8 mouse cellular contexts compared by ENCODE assay signal in the genomic region with DNA sequence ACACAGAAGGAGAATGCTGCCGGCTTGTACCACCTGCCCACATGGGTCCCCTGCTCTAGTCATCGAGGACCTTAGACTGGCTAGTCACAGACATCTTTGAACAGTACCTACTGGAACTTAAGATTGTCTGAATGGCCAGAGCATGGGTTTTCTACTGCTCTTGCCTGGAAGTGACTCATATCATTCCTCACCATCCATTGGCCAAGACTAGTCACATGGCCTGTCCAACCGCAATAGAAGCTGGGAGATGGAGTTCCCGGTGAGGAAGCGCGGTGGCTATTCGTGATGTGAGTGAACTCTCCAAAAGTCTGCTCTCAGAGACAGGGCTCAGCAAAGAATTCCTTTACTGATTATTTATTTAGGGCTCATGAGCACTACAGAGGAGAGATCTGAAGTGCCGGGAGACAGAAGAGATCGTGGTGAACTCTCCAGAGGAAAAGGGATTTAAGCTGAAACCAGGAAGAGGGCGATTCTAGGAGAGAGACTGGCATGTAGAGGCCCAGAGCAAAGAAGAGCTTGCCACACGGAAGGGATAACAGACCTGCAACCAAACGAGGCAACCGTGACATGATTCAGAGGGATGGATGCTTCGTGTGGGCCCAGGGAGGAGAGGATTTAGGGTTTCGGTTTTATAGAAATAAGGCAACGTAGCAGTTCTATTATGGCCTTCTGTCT. TPM values are rescaled to one million over a fixed set of nuclear protein-coding genes. Genes with fewer than 3 reads are reported as not detected.
DNase-seq lines count a peak whose midpoint lies in the region; ATAC-seq and TF ChIP-seq lines count a peak whose summit lies in the region.

No protein-coding gene starts in this region.

- no peak overlapping the region for H3K27ac ChIP-seq in cortical plate, adult 2 months (ENCODE audit: insufficient read depth, low read length)
- peak overlapping the region; percentile 81 for H3K27ac ChIP-seq in gastrocnemius, adult 2 months
- H3K27ac ChIP-seq in hindbrain, postnatal 0 days: peak overlapping the region; percentile 62

- TF ChIP-seq POLR2A in cortical plate, adult 2 months (IDR thresholded peaks at IDR 0.05; ENCODE audit: extremely low read depth, insufficient read depth, low read length): peak; percentile 96

- DNase-seq in adrenal gland, adult (ENCODE audit: inconsistent age in 2 of 2, low spot score in 1 of 2): peak; percentile 86 to 94
- DNase-seq in gastrocnemius, adult 2 months: peak; percentile 79
- peak; percentile 95 for DNase-seq in hindbrain, postnatal 0 days (ENCODE audit: low spot score)
- DNase-seq in left cerebral cortex, adult 18-20 months (ENCODE audit: low spot score in 2 of 2): peak; percentile 84 to 87
- peak; percentile 79 to 84 for DNase-seq in lung, postnatal 4 days
- DNase-seq in right cerebral cortex, adult 18-20 months: peak; percentile 92
- DNase-seq in yolk sac, embryonic 10.5 days (ENCODE audit: low spot score): peak; percentile 86

- 14% methylated on average over 16 of the region's 16 CpGs for WGBS in hindbrain, postnatal 0 days

- H3K4me2 ChIP-seq in hindbrain, postnatal 0 days (ENCODE audit: low read depth, low read length): peak overlapping the region; percentile 66

- H3K9me3 ChIP-seq in hindbrain, postnatal 0 days (ENCODE audit: low read length): no peaks in the 10 kb centered on the region

- H3K4me1 ChIP-seq in cortical plate, adult 2 months (ENCODE audit: control insufficient read depth, insufficient read depth, low read length): peaks cover 3% of the 10 kb centered on the region; the same call in 1 of the 2 replicates
- peaks cover 13% of the 10 kb centered on the region; the same call in 1 of the 2 replicates for H3K4me1 ChIP-seq in hindbrain, postnatal 0 days (ENCODE audit: insufficient read depth, low read length)

- no peaks in the 10 kb centered on the region for H3K36me3 ChIP-seq in hindbrain, postnatal 0 days (ENCODE audit: insufficient read depth, low read length)

- intact Hi-C loops in gastrocnemius, adult 2 months (cut with DNase I): no loop called here

- H3K27me3 ChIP-seq in hindbrain, postnatal 0 days (ENCODE audit: insufficient read depth, low read length): no peaks in the 10 kb centered on the region

- peak overlapping the region; percentile 40 for H3K4me3 ChIP-seq in cortical plate, adult 2 months (ENCODE audit: insufficient read depth, low read length)
- H3K4me3 ChIP-seq in gastrocnemius, adult 2 months: peak overlapping the region; percentile 76
- peak overlapping the region; percentile 45 for H3K4me3 ChIP-seq in hindbrain, postnatal 0 days (ENCODE audit: low read length)

- no peak for TF ChIP-seq CTCF in cortical plate, adult 2 months (IDR thresholded peaks at IDR 0.05; ENCODE audit: extremely low read depth, insufficient read depth, low read length)
- TF ChIP-seq CTCF in gastrocnemius, adult 2 months (IDR thresholded peaks at IDR 0.05): 0 out of 2 replicates have a peak, but pooled peaks have one; percentile 6
- peak; percentile 25 for TF ChIP-seq CTCF in hindbrain, postnatal 0 days (IDR thresholded peaks at IDR 0.05; ENCODE audit: low read depth)

- ATAC-seq in hindbrain, postnatal 0 days: peak; percentile 97

- H3K9ac ChIP-seq in hindbrain, postnatal 0 days (replicated peaks; ENCODE audit: low read length): peak overlapping the region; percentile 56

RNA-seq across cellular contexts. Expression of a gene that starts 5.7 kb away (rescaled TPM):
- 23.8 and 24.1 TPM in 2 replicates for polyA plus RNA-seq in cortical plate, adult 2 months (2012; rRNA removed)
- total RNA-seq in gastrocnemius, adult 2 months (2021): 10 to 100 TPM in 1 of 2 experiments, 1 to 10 TPM in 1; 10.0 to 10.5 TPM
- total RNA-seq in hindbrain, postnatal 0 days (2014; rRNA removed): 25.6 and 35.7 TPM in 2 replicates
- 23.3 and 24.9 TPM in 2 replicates for polyA plus RNA-seq in hindbrain, postnatal 0 days (2015; fragmentation: Nextera tagmentation; extraction: Ambion mirVana)
- 10 to 100 TPM; 23.6 to 27.3 TPM for total RNA-seq in left cerebral cortex, adult 18-20 months (2021)

RNA-seq across cellular contexts. Expression of a gene that starts 56.4 kb away (rescaled TPM):
- polyA plus RNA-seq in cortical plate, adult 2 months (2012; rRNA removed): 0.21 and 0.35 TPM in 2 replicates
- under 1 TPM; 0.10 to 0.14 TPM for total RNA-seq in gastrocnemius, adult 2 months (2021)
- 0.47 and 1.1 TPM in 2 replicates for total RNA-seq in hindbrain, postnatal 0 days (2014; rRNA removed)
- polyA plus RNA-seq in hindbrain, postnatal 0 days (2015; fragmentation: Nextera tagmentation; extraction: Ambion mirVana): 0.10 TPM in 2 replicates
- under 1 TPM; 0.28 to 0.37 TPM for total RNA-seq in left cerebral cortex, adult 18-20 months (2021)
